Mouse (Mus musculus): ENCODE results near the gene Dusp10. TPM values are rescaled to one million over a fixed set of nuclear protein-coding genes. Genes with fewer than 3 reads are reported as not detected.

Gene Dusp10
- polyA plus RNA-seq, 1 experiment from 2014 or later, result 13.2 TPM

GRCm38 (mm10) chr1:184058206-184058605 is 45.1 kb downstream of the Dusp10 start:
- 64% methylated on average over 8 of the region's 8 CpGs for WGBS
- no peaks in the 10 kb centered on the region for H3K9me3 ChIP-seq
- H3K4me2 ChIP-seq, result no peak overlapping the region
- no peaks in the 10 kb centered on the region for H3K36me3 ChIP-seq
- no peaks in the 10 kb centered on the region for H3K27me3 ChIP-seq (replicated peaks)
- H3K4me1 ChIP-seq, result peaks cover 73% of the 10 kb centered on the region
- peak overlapping the region; percentile 53 for H3K27ac ChIP-seq (replicated peaks)
- H3K9ac ChIP-seq, result no peak overlapping the region
- no peak overlapping the region for H3K4me3 ChIP-seq
- no peak for ATAC-seq (ENCODE audit: extremely low read depth, insufficient number of reproducible peaks, low FRiP score, low TSS enrichment)

GRCm38 (mm10) chr1:184059814-184060213 is 46.7 kb downstream of the Dusp10 start:
- Histone ChIP-seq H3K4me3 (no peak overlapping the region), H3K36me3 (no peaks in the 10 kb centered on the region), H3K4me2 (no peak overlapping the region), H3K9me3 (no peaks in the 10 kb centered on the region), H3K27ac (replicated peaks) (peak overlapping the region; percentile 81), H3K9ac (no peak overlapping the region), H3K4me1 (peaks cover 76% of the 10 kb centered on the region), H3K27me3 (replicated peaks) (no peaks in the 10 kb centered on the region)
- WGBS, result 84% methylated on average over 3 of the region's 3 CpGs
- no peak for ATAC-seq (ENCODE audit: extremely low read depth, insufficient number of reproducible peaks, low FRiP score, low TSS enrichment)

GRCm38 (mm10) chr1:184060381-184060780 is 47.3 kb downstream of the Dusp10 start:
- H3K4me2 ChIP-seq, result no peak overlapping the region
- H3K36me3 ChIP-seq, result no peaks in the 10 kb centered on the region
- peaks cover 82% of the 10 kb centered on the region for H3K4me1 ChIP-seq
- WGBS, result 55% methylated on average over 9 of the region's 9 CpGs
- H3K9ac ChIP-seq, result peak overlapping the region; percentile 59
- H3K9me3 ChIP-seq, result no peaks in the 10 kb centered on the region
- H3K4me3 ChIP-seq, result no peak overlapping the region
- ATAC-seq (ENCODE audit: extremely low read depth, insufficient number of reproducible peaks, low FRiP score, low TSS enrichment), result no peak
- no peaks in the 10 kb centered on the region for H3K27me3 ChIP-seq (replicated peaks)
- peak overlapping the region; percentile 81 for H3K27ac ChIP-seq (replicated peaks)

- peak overlapping the region; percentile 59 for H3K9ac ChIP-seq
- H3K4me2 ChIP-seq, result no peak overlapping the region
- no peaks in the 10 kb centered on the region for H3K9me3 ChIP-seq
- H3K4me1 ChIP-seq, result peaks cover 88% of the 10 kb centered on the region
- H3K27ac ChIP-seq (replicated peaks), result peak overlapping the region; percentile 81
- 25% methylated on average over 4 of the region's 4 CpGs for WGBS
- no peak overlapping the region for H3K4me3 ChIP-seq
- no peak for ATAC-seq (ENCODE audit: extremely low read depth, insufficient number of reproducible peaks, low FRiP score, low TSS enrichment)
- H3K27me3 ChIP-seq (replicated peaks), result no peaks in the 10 kb centered on the region
- H3K36me3 ChIP-seq, result no peaks in the 10 kb centered on the region
These were observed 48.0 kb downstream of the Dusp10 start for GRCm38 (mm10) chr1:184060828-184061734.

- Histone ChIP-seq H3K9me3 (no peaks in the 10 kb centered on the region), H3K4me2 (no peak overlapping the region), H3K36me3 (no peaks in the 10 kb centered on the region), H3K9ac (no peak overlapping the region), H3K4me1 (peaks cover 85% of the 10 kb centered on the region), H3K27me3 (replicated peaks) (no peaks in the 10 kb centered on the region), H3K4me3 (no peak overlapping the region), H3K27ac (replicated peaks) (peak overlapping the region; percentile 81)
- WGBS, result 85% methylated on average over 1 of the region's 1 CpGs
- no peak for ATAC-seq (ENCODE audit: extremely low read depth, insufficient number of reproducible peaks, low FRiP score, low TSS enrichment)
These were observed 48.8 kb downstream of the Dusp10 start for GRCm38 (mm10) chr1:184061901-184062300.

- H3K27ac ChIP-seq (replicated peaks), result peak overlapping the region; percentile 87
- H3K4me1 ChIP-seq, result peaks cover 70% of the 10 kb centered on the region
- no peaks in the 10 kb centered on the region for H3K9me3 ChIP-seq
- no peaks in the 10 kb centered on the region for H3K27me3 ChIP-seq (replicated peaks)
- ATAC-seq (ENCODE audit: extremely low read depth, insufficient number of reproducible peaks, low FRiP score, low TSS enrichment), result peak; percentile 58; the same call in 1 of the 2 replicates
- H3K4me2 ChIP-seq, result peak overlapping the region; percentile 41
- no peak overlapping the region for H3K4me3 ChIP-seq
- 40% methylated on average over 7 of the region's 7 CpGs for WGBS
- peak overlapping the region; percentile 45 for H3K9ac ChIP-seq
- H3K36me3 ChIP-seq, result peaks cover 9% of the 10 kb centered on the region
These were observed 51.2 kb downstream of the Dusp10 start for GRCm38 (mm10) chr1:184064306-184064705.

GRCm38 (mm10) chr1:184065589-184066361 is 52.7 kb downstream of the Dusp10 start:
- 76% methylated on average over 13 of the region's 13 CpGs for WGBS
- peak overlapping the region; percentile 21; the same call in 1 of the 2 replicates for H3K27ac ChIP-seq (replicated peaks)
- no peak overlapping the region for H3K4me2 ChIP-seq
- no peaks in the 10 kb centered on the region for H3K9me3 ChIP-seq
- no peaks in the 10 kb centered on the region for H3K27me3 ChIP-seq (replicated peaks)
- no peak overlapping the region for H3K9ac ChIP-seq
- H3K4me3 ChIP-seq, result no peak overlapping the region
- ATAC-seq (ENCODE audit: extremely low read depth, insufficient number of reproducible peaks, low FRiP score, low TSS enrichment), result no peak
- peaks cover 19% of the 10 kb centered on the region for H3K36me3 ChIP-seq
- peaks cover 56% of the 10 kb centered on the region for H3K4me1 ChIP-seq

- Histone ChIP-seq H3K27me3 (replicated peaks) (no peaks in the 10 kb centered on the region), H3K4me3 (no peak overlapping the region), H3K36me3 (peaks cover 28% of the 10 kb centered on the region), H3K27ac (replicated peaks) (0 out of 2 replicates have a peak overlapping the region, but pooled peaks have one; percentile 17), H3K4me1 (peaks cover 47% of the 10 kb centered on the region), H3K9ac (no peak overlapping the region), H3K4me2 (no peak overlapping the region), H3K9me3 (no peaks in the 10 kb centered on the region)
- 80% methylated on average over 11 of the region's 11 CpGs for WGBS
- ATAC-seq (ENCODE audit: extremely low read depth, insufficient number of reproducible peaks, low FRiP score, low TSS enrichment), result no peak
These were observed 53.6 kb downstream of the Dusp10 start for GRCm38 (mm10) chr1:184066460-184067287.

GRCm38 (mm10) chr1:184067704-184068558 is 54.8 kb downstream of the Dusp10 start:
- H3K9ac ChIP-seq, result no peak overlapping the region
- H3K4me2 ChIP-seq, result no peak overlapping the region
- no peaks in the 10 kb centered on the region for H3K27me3 ChIP-seq (replicated peaks)
- H3K4me1 ChIP-seq, result peaks cover 40% of the 10 kb centered on the region
- H3K9me3 ChIP-seq, result no peaks in the 10 kb centered on the region
- no peak overlapping the region for H3K27ac ChIP-seq (replicated peaks)
- no peak for ATAC-seq (ENCODE audit: extremely low read depth, insufficient number of reproducible peaks, low FRiP score, low TSS enrichment)
- no peak overlapping the region for H3K4me3 ChIP-seq
- H3K36me3 ChIP-seq, result peaks cover 36% of the 10 kb centered on the region
- 90% methylated on average over 18 of the region's 18 CpGs for WGBS

- no peaks in the 10 kb centered on the region for H3K27me3 ChIP-seq (replicated peaks)
- H3K4me3 ChIP-seq, result no peak overlapping the region
- H3K4me2 ChIP-seq, result no peak overlapping the region
- H3K9me3 ChIP-seq, result no peaks in the 10 kb centered on the region
- H3K27ac ChIP-seq (replicated peaks), result no peak overlapping the region
- peaks cover 47% of the 10 kb centered on the region for H3K36me3 ChIP-seq
- no peak overlapping the region for H3K9ac ChIP-seq
- H3K4me1 ChIP-seq, result peaks cover 34% of the 10 kb centered on the region
- WGBS, result 84% methylated on average over 12 of the region's 12 CpGs
- no peak for ATAC-seq (ENCODE audit: extremely low read depth, insufficient number of reproducible peaks, low FRiP score, low TSS enrichment)
These were observed 55.9 kb downstream of the Dusp10 start for GRCm38 (mm10) chr1:184068971-184069370.

All from heart, embryonic 13.5 days (tissue).